Mouse (Mus musculus) bone marrow macrophage, adult 2 months (primary cell): ENCODE data around the gene Cln5.

Experiments used
- CTCF ChIP-seq: IDR thresholded peaks from 2 replicates; pipeline ENCODE4 v1.5.1; 2012; ENCODE audit warnings: low read depth, mild to moderate bottlenecking, low read length, moderate library complexity
- POLR2A ChIP-seq: IDR thresholded peaks from 2 replicates; pipeline ENCODE4 v1.6.1; 2012; ENCODE audit warnings: mild to moderate bottlenecking, low read depth, low read length, borderline replicate concordance

GRCm38 (mm10) chr14:103093236-103093635 is 23.2 kb downstream of the Cln5 start:
- TF ChIP-seq CTCF = no peak
- TF ChIP-seq POLR2A = no peak
